Mouse (Mus musculus) liver, postnatal 0 days (tissue): ENCODE data around the gene Tnp1.

ENCODE experiments used
- CTCF ChIP-seq: sonication (generic); IDR thresholded peaks from 2 replicates; pipeline ENCODE4 v1.5.1; 2016; ENCODE audit warnings: antibody characterized with exemption, low read depth
- EP300 ChIP-seq: IDR thresholded peaks from 2 replicates; pipeline ENCODE4 v1.6.1; 2016; ENCODE audit warnings: antibody characterized with exemption, low read depth, mild to moderate bottlenecking

DNA sequence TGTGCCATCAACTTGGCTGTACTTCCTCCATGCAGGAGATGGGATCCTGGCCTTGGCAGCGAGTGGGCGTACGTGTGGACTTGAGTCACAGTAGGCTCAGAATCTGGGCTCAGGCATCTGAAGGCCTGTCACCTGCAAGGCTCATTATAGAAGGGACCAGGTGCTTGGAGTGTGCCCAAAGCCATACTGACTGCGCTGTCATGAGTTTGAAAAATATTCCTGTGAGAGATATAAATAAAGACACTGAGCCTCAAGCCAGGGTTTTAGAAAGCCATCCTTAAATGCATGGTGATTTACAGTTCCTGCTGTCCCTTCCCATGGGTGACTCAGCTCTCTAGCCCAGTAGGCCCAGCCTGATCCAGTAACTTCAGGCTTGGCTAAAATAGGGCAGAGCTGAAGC is 49.3 kb downstream of the Tnp1 start:
- no peak for TF ChIP-seq CTCF
- no peak for TF ChIP-seq EP300
